Mouse (Mus musculus) NIH3T3 (cell line): ENCODE data around the gene D430042O09Rik.
A peak's percentile ranks its signal among the peaks of the same experiment; 100 is the strongest.

ENCODE experiments used
- DNase-seq: peaks from one replicate; pipeline ENCODE4 v3.0.0-alpha.2; 2012; ENCODE audit warnings: low read depth

Gene D430042O09Rik

DNA sequence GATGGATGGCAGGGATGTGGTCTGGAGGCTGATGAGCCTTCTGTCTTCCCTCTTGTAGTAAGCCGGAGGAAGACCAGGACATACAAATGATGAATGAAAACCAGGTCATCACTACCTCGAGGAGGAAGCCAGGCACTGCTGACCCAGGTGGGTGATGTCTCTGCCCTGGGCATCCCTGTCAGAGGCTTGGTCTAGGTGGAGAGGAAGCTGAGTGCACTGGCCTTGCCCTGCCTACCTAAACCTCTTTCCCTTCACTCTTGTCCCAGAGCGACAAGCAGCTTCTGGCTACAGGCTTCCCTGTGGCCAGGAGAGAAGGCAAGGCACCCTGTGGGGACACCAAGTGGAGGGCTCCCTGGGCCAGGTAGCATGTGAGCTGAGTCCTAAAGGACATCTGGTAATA, 165.2 kb downstream of the D430042O09Rik start:
- no peak for DNase-seq

DNA sequence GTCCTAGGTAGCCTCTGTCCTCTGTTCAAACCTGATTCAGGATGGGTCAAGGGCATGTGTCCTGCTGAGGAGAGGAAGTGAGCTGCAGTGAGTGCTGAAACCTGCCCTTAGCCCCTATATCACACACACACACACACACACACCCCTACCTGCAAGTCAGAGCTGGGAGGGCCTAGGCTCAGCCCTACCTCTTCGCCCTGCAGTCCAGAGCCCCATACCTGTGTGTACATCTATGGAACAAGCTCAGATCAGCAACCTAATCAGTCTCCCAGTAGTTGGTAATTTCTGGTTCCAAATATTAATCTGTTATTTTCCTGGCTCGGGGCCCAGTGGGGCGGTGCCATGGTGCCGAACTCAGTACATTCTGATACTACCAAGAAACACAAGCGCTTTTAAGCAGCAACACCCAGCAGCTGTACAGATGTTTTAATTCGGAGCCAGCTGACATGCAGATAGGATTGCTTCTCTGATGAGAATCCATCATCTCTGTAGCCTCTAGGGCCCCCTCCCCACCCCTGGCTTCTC, 166.3 kb downstream of the D430042O09Rik start:
- no peak for DNase-seq

- DNase-seq: no peak
Observed at GRCm38 (mm10) chr7:125878040-125878439, 170.4 kb downstream of the D430042O09Rik start.

- no peak for DNase-seq
Observed at GRCm38 (mm10) chr7:125883232-125883631, 175.5 kb downstream of the D430042O09Rik start.

DNA sequence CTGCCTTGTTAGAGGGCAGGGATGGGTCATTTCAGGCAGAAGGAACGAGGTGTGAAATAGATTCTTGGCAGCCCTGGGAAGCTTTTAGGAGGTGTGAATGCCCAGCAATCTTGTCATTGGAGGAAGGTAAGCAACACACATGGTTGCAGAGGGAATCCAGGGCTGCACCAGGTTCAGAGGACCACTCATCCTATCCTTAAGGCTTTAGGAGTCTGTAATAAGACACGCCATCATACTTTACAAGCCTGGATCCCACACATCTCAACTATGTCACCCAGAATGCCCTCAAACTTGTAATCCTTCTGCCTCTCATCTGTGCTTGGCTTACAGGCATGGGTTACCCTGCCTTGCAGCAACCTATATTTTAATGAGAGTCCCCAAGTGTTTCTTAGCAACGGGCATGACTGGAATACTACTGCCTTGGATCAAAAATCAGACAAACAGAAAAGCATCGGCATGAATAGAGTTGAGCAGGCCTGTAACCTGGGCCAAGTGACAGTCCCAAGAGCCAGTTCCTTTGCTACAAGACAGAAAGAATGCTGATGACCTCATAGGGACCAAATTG, 178.5 kb downstream of the D430042O09Rik start:
- DNase-seq: no peak

DNA sequence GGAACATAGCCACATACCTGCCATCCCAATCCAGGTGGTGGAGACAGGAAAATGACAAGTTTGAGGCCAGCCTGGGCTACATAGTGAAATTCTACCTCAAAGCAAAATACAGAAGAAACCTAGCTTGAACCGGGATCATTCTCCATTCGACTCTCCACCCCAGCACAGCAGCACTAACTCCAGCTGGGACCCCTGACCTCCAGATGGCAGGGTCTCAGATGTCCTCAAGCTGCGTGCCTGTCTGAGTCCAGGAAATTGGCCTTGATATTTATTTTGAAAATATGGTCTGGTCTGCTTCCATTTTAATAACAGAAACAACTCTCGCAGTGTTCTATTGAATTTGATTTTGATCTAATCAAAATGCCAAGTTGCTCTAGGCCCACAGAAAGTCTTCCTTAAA, 179.4 kb downstream of the D430042O09Rik start:
- no peak for DNase-seq

GRCm38 (mm10) chr7:125887761-125888160, 180.1 kb downstream of the D430042O09Rik start:
- DNase-seq: no peak

GRCm38 (mm10) chr7:125888373-125888772, 180.7 kb downstream of the D430042O09Rik start:
- peak; percentile 76 for DNase-seq

- no peak for DNase-seq
Observed at GRCm38 (mm10) chr7:125893621-125894020, 185.9 kb downstream of the D430042O09Rik start.

DNA sequence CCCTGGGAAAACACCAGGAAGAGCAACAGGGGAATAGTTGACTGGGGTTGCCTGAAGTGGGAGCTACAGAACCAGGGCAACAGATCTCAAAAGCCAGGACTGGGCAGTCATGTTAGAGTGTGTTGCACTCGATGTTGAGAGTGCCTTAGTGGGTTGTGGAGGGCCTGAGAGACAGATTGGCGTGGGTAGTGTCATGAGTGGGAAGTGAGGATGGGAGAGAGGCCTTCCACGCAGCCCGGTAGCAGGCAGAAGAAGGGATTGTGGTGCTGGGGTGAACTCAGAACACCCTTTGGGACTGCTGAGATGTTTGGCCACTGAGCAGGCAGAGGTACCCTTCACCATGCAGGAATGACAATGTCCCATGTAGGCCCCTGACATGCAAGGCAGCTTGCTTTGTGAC, 189.4 kb downstream of the D430042O09Rik start:
- no peak for DNase-seq

DNA sequence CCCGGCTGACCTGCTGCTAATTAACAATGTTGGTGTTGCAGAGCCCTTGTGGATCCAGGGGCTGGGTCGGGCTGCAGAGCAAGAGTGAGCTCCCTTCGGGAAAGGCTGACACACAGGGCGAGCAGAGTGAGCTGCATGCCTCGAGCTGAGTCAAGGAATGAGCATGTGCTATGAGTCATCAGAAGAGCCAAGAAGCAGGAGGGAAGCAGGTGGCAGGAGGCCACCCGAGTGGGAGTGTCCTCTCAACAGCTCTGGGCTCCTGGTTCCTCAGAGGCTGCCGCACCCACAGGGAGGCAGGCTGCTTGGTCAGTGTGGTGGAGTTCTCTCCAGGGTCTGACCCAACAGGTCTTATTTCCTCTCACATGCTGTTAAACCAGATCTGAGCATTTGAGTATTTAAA, 191.3 kb downstream of the D430042O09Rik start:
- DNase-seq: peak; percentile 89

DNA sequence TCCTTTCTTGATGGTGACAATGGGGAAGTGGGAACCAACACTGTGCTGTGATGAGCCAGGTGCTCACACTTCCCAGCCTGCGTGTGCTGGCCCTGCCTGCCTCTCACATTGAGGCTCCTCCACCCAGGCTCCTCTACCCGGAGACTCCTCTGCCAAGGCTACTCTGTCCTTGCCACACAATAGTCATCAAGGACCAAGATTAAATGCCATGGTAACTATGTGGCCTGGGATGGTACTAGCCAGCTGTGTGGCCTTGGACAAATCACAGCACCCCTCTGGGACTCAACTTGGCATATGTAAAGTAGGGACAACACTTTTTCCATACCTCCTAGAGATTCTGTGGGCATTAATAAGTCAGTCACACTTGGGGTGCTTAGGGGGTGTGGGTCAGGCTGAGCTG, 192.2 kb downstream of the D430042O09Rik start:
- DNase-seq: no peak

- DNase-seq: no peak
Observed at GRCm38 (mm10) chr7:125900386-125901161, 192.9 kb downstream of the D430042O09Rik start.

DNA sequence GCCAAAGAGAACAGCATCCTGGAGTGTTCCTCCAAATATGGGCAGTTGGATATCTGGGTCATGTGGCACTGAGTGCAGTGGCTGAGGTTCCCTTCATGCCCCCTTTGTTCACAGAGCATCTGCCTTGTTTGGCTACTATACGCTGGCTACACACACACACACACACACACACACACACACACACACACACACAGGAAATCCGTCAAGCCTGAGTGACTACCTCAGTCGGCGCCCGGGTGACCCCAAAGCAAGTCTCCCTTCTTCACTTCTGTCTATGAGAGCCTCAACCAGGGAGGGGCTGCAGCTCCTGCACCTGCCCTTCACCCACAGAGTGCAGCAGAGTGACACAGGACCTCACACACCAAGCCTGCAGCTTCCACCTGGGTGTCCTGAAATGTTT, 213.1 kb downstream of the D430042O09Rik start:
- DNase-seq: no peak

GRCm38 (mm10) chr7:125924044-125924443, 216.4 kb downstream of the D430042O09Rik start:
- no peak for DNase-seq
